ENCODE assay signal across 1 mouse cellular context in the genomic region with DNA sequence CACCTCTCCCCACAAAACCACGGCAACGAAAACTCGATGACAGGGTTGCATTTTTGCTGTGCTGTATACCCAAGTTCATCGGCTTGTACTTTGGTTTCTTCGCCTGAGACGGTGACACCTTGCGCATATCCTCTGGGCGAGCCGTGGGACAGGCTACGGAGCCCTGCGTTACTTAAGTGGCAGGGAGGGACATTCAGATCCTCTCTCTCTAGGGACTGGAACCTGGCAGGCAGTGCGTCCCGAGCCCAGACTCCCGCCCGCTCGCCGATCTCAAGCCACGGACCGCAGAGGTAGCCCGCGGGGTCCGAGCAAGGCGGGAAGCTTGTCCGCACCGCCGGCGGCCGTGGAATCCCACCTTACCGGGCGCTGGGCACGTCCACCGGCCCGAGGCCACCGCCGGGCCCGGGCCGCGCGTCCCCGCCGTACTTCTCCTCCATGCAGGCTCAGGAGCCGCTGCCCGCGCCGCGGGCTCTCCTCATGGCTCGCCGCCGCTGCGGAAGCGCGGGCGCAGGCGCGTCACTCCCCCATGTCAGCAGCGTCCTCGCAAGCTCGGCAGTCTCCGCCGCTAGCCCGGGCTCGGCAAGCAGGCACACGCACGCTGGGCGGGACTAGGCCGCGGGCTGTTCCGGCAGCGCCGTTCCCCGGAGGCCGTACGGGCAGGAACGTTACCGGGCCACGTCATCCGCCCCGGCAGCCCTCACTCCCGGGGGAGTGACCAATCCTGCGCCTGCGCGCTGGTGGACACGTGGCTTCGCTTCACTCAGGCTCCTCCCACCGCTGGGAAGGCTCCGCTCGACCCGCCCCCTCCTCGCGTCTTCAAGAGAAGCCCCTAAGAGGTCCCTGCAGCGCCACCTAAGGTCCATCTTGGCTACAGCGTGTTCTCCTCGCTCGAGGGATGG.
TF ChIP-seq lines count a peak whose summit lies in the region.

Gene Slc30a5 (minus strand): TSS at position 687 of the 899 bp plus-strand sequence.

TF ChIP-seq in CH12.LX, 34 proteins besides CTCF, POLR2A, EP300 and RAD21 (continued from another document):
- no peak for TF ChIP-seq UBTF (IDR thresholded peaks at IDR 0.05; ENCODE audit: low read depth, low read length)
- 0 out of 2 replicates have a peak, but pooled peaks have one; percentile 22 for TF ChIP-seq CHD2 (IDR thresholded peaks at IDR 0.05; ENCODE audit: low read length)
- peak; percentile 37; the same call in 1 of the 2 replicates for TF ChIP-seq MEF2A (IDR thresholded peaks at IDR 0.05; ENCODE audit: borderline replicate concordance, low read depth, low read length)
- no peak for TF ChIP-seq SIN3A (IDR thresholded peaks at IDR 0.05; ENCODE audit: low read length)
- peak; percentile 42 for TF ChIP-seq SMC3 (IDR thresholded peaks at IDR 0.05; ENCODE audit: low read depth, low read length)
- no peak for TF ChIP-seq GABPA (IDR thresholded peaks at IDR 0.05; ENCODE audit: insufficient replicate concordance, low read depth, low read length)
- TF ChIP-seq HCFC1 (IDR thresholded peaks at IDR 0.05; ENCODE audit: low read depth, low read length), result peak; percentile 80
- peak; percentile 65 for TF ChIP-seq TCF12 (IDR thresholded peaks at IDR 0.05; ENCODE audit: low read depth, low read length)
- TF ChIP-seq MAZ (IDR thresholded peaks at IDR 0.05; ENCODE audit: low read depth, low read length), result peak; percentile 89
- peak; percentile 95 for TF ChIP-seq MYC (IDR thresholded peaks at IDR 0.05; ENCODE audit: low read depth, low read length)
- peak; percentile 88 for TF ChIP-seq USF1 (IDR thresholded peaks at IDR 0.05; ENCODE audit: low read depth, low read length)
- no peak; the same call in 1 of the 2 replicates for TF ChIP-seq ETS1 (conservative IDR thresholded peaks at IDR 0.05; ENCODE audit: low read depth, low read length)
- no peak for TF ChIP-seq PAX5 (IDR thresholded peaks at IDR 0.05; ENCODE audit: low read length)
- TF ChIP-seq USF2 (conservative IDR thresholded peaks at IDR 0.05; ENCODE audit: low read depth, low read length), result peak; percentile 71
- TF ChIP-seq ZNF384 (IDR thresholded peaks at IDR 0.05; ENCODE audit: low read depth, low read length), result no peak
- no peak for TF ChIP-seq RCOR1 (conservative IDR thresholded peaks at IDR 0.05; ENCODE audit: low read depth, low read length)
- TF ChIP-seq KAT2A (IDR thresholded peaks at IDR 0.05; ENCODE audit: insufficient replicate concordance, low read length), result peak; percentile 73; the same call in 1 of the 2 replicates
- TF ChIP-seq NELFE (IDR thresholded peaks at IDR 0.05; ENCODE audit: low read depth, low read length), result peak; percentile 88
- TF ChIP-seq POLR2AphosphoS2 (IDR thresholded peaks at IDR 0.05; ENCODE audit: low read depth, low read length), result peak; percentile 53; the same call in 1 of the 2 replicates
- peak; percentile 95 for TF ChIP-seq MAX (IDR thresholded peaks at IDR 0.05; ENCODE audit: low read length)
- TF ChIP-seq BHLHE40 (IDR thresholded peaks at IDR 0.05; ENCODE audit: low read depth, low read length), result peak; percentile 35; the same call in 1 of the 2 replicates
- TF ChIP-seq MAFK (IDR thresholded peaks at IDR 0.05; ENCODE audit: insufficient replicate concordance, low read length), result no peak
- no peak for TF ChIP-seq ZKSCAN1 (IDR thresholded peaks at IDR 0.05; ENCODE audit: borderline replicate concordance, low read depth, low read length)
